9 mouse cellular contexts compared by ENCODE assay signal in genomic region chr8:111740301-111740711, GRCm38 (mm10). TPM values are rescaled to one million over a fixed set of nuclear protein-coding genes. Genes with fewer than 3 reads are reported as not detected.
DNase-seq lines count a peak whose midpoint lies in the region; ATAC-seq and TF ChIP-seq lines count a peak whose summit lies in the region.
"Had no signal": no experiment of that assay in that cellular context is flagged by ENCODE, and none has a peak within 500 bp of the region (broad histone marks: within the 10 kb centered on the region; RNA-seq: fewer than 3 reads in every experiment).

No protein-coding gene starts in this region.

- no peaks in the 10 kb centered on the region for H3K27me3 ChIP-seq in kidney, embryonic 15.5 days
- no peaks in the 10 kb centered on the region for H3K27me3 ChIP-seq in stomach, postnatal 0 days (ENCODE audit: control insufficient read depth, insufficient read depth, low read length)

- no peak for TF ChIP-seq CTCF in stomach, postnatal 0 days (IDR thresholded peaks at IDR 0.05; ENCODE audit: low read depth)

- H3K9me3 ChIP-seq in kidney, embryonic 15.5 days (replicated peaks) = no peaks in the 10 kb centered on the region
- no peaks in the 10 kb centered on the region for H3K9me3 ChIP-seq in stomach, postnatal 0 days (ENCODE audit: control insufficient read depth, low read length)

- H3K4me1 ChIP-seq in kidney, embryonic 15.5 days = peaks cover 81% of the 10 kb centered on the region
- peaks cover 18% of the 10 kb centered on the region for H3K4me1 ChIP-seq in stomach, postnatal 0 days (replicated peaks; ENCODE audit: control insufficient read depth, insufficient read depth)

- H3K36me3 ChIP-seq in kidney, embryonic 15.5 days = no peaks in the 10 kb centered on the region
- H3K36me3 ChIP-seq in stomach, postnatal 0 days (ENCODE audit: control insufficient read depth, insufficient read depth, low read length) = no peaks in the 10 kb centered on the region

- no peak overlapping the region for H3K9ac ChIP-seq in kidney, embryonic 15.5 days
- no peak overlapping the region for H3K9ac ChIP-seq in stomach, postnatal 0 days (ENCODE audit: low read length)

- WGBS in kidney, embryonic 15.5 days = 67% methylated on average over 7 of the region's 7 CpGs
- WGBS in stomach, postnatal 0 days = 56% methylated on average over 7 of the region's 7 CpGs

- peak overlapping the region; percentile 79; the same call in 1 of the 2 replicates for H3K4me2 ChIP-seq in kidney, embryonic 15.5 days
- H3K4me2 ChIP-seq in stomach, postnatal 0 days (replicated peaks; ENCODE audit: low read depth) = no peak overlapping the region; the same call in 1 of the 2 replicates

- H3K27ac ChIP-seq in kidney, embryonic 15.5 days = peak overlapping the region; percentile 87
- H3K27ac ChIP-seq in stomach, postnatal 0 days (replicated peaks) = peak overlapping the region; percentile 40; the same call in 1 of the 2 replicates

- DNase-seq in cerebellum, adult 11-12 months = peak; percentile 39
- no peak for DNase-seq in cerebellum, adult 8-10 months
- DNase-seq in urinary bladder, adult 2 months (ENCODE audit: low spot score) = peak; percentile 20
- DNase-seq in urinary bladder, adult 18-20 months (ENCODE audit: low spot score in 2 of 2) = no peak
- no peak for DNase-seq in stomach, postnatal 0 days (ENCODE audit: low spot score)
- no peak for DNase-seq in embryo, embryonic 11 days
- DNase-seq in lung, postnatal 36 days = no peak

- no peak for ATAC-seq in kidney, embryonic 15.5 days (replicated peaks; ENCODE audit: low FRiP score)
- ATAC-seq in stomach, postnatal 0 days (ENCODE audit: low FRiP score, low TSS enrichment) = no peak

- no peak for TF ChIP-seq EP300 in stomach, postnatal 0 days (optimal IDR thresholded peaks at IDR 0.05)

- H3K4me3 ChIP-seq in kidney, embryonic 15.5 days (replicated peaks) = no peak overlapping the region
- no peak overlapping the region for H3K4me3 ChIP-seq in stomach, postnatal 0 days (ENCODE audit: low read depth, low read length)

RNA-seq across cellular contexts. Expression of gene Bcar1, which starts 3.3 kb away (rescaled TPM):
- polyA plus RNA-seq in urinary bladder, adult 2 months (2012; rRNA removed) = 40.1 and 42.5 TPM in 2 replicates
- polyA plus RNA-seq in kidney, embryonic 15.5 days (2015; fragmentation: Nextera tagmentation; extraction: Ambion mirVana) = 45.7 and 53.8 TPM in 2 replicates
- polyA plus RNA-seq in stomach, postnatal 0 days (2015; fragmentation: Nextera tagmentation; extraction: Ambion mirVana) = 22.6 and 27.4 TPM in 2 replicates

RNA-seq across cellular contexts. Expression of gene Ctrb1, which starts 49.5 kb away (rescaled TPM):
- polyA plus RNA-seq in urinary bladder, adult 2 months (2012; rRNA removed) = 0.40 and 2.3 TPM in 2 replicates
- 0.45 and 5.2 TPM in 2 replicates for polyA plus RNA-seq in kidney, embryonic 15.5 days (2015; fragmentation: Nextera tagmentation; extraction: Ambion mirVana)
- polyA plus RNA-seq in stomach, postnatal 0 days (2015; fragmentation: Nextera tagmentation; extraction: Ambion mirVana) = 20.2 and 24.1 TPM in 2 replicates
- polyA plus RNA-seq: stomach, embryonic 14.5 days had no signal

Comparison
In these comparisons a context has a peak if more than half of its experiments do, and no peak if none do; other contexts are left out.
1. DNase-seq: peak in cerebellum, adult 11-12 months (single experiment) and urinary bladder, adult 2 months (single experiment); none in cerebellum, adult 8-10 months (single experiment), urinary bladder, adult 18-20 months (0 of 2), stomach, postnatal 0 days (single experiment), embryo, embryonic 11 days (single experiment) and lung, postnatal 36 days (single experiment).